Mouse (Mus musculus): ENCODE results near the gene 1700017N19Rik.
"Not testable (repeated sequence)": the region's sequence is repeated elsewhere in the genome, so short reads cannot be mapped to it uniquely, and the experiment has no call there.

Gene 1700017N19Rik

GRCm38 (mm10) chr10:100590323-100590722 is at the start of gene 1700017N19Rik, which contains the start of gene 4930430F08Rik:
Gene 1700017N19Rik, plus strand, starts transcription at chr10:100590484.
Gene 4930430F08Rik, minus strand, starts transcription at chr10:100590423.
- DNase-seq (ENCODE audit: extremely low spot score): no peak

- DNase-seq (ENCODE audit: extremely low spot score): no peak
Measured at GRCm38 (mm10) chr10:100556566-100557175, 33.6 kb upstream of the 1700017N19Rik start.

- DNase-seq (ENCODE audit: extremely low spot score): not testable (repeated sequence)
Measured at GRCm38 (mm10) chr10:100560194-100560883, 29.9 kb upstream of the 1700017N19Rik start.

GRCm38 (mm10) chr10:100564112-100564511 is 26.2 kb upstream of the 1700017N19Rik start:
- no peak for DNase-seq (ENCODE audit: extremely low spot score)

- DNase-seq (ENCODE audit: extremely low spot score): no peak
Measured at GRCm38 (mm10) chr10:100571707-100572106, 18.6 kb upstream of the 1700017N19Rik start.

- DNase-seq (ENCODE audit: extremely low spot score): no peak
Measured at GRCm38 (mm10) chr10:100574505-100575149, 15.7 kb upstream of the 1700017N19Rik start.

- DNase-seq (ENCODE audit: extremely low spot score): no peak
Measured at GRCm38 (mm10) chr10:100575294-100575693, 15.0 kb upstream of the 1700017N19Rik start.

GRCm38 (mm10) chr10:100584178-100584577 is 6.1 kb upstream of the 1700017N19Rik start:
- DNase-seq (ENCODE audit: extremely low spot score): no peak

- no peak for DNase-seq (ENCODE audit: extremely low spot score)
Measured at GRCm38 (mm10) chr10:100588524-100588923, 1.8 kb upstream of the 1700017N19Rik start.

- DNase-seq (ENCODE audit: extremely low spot score): peak; percentile 89
Measured at GRCm38 (mm10) chr10:100588932-100589388, 1.3 kb upstream of the 1700017N19Rik start.

- DNase-seq (ENCODE audit: extremely low spot score): no peak
Measured at GRCm38 (mm10) chr10:100598339-100598738, 8.1 kb downstream of the 1700017N19Rik start.

GRCm38 (mm10) chr10:100603511-100603910 is 13.2 kb downstream of the 1700017N19Rik start:
- no peak for DNase-seq (ENCODE audit: extremely low spot score)

- peak; percentile 8 for DNase-seq (ENCODE audit: extremely low spot score)
Measured at GRCm38 (mm10) chr10:100604254-100604653, 14.0 kb downstream of the 1700017N19Rik start.

GRCm38 (mm10) chr10:100617233-100617903 is 27.1 kb downstream of the 1700017N19Rik start:
- DNase-seq (ENCODE audit: extremely low spot score): no peak

GRCm38 (mm10) chr10:100619474-100619873 is 29.2 kb downstream of the 1700017N19Rik start:
- no peak for DNase-seq (ENCODE audit: extremely low spot score)

GRCm38 (mm10) chr10:100620040-100620439 is 29.8 kb downstream of the 1700017N19Rik start:
- no peak for DNase-seq (ENCODE audit: extremely low spot score)

GRCm38 (mm10) chr10:100622494-100622893 is 32.2 kb downstream of the 1700017N19Rik start:
- DNase-seq (ENCODE audit: extremely low spot score): no peak

GRCm38 (mm10) chr10:100629762-100630438 is 39.6 kb downstream of the 1700017N19Rik start:
- DNase-seq (ENCODE audit: extremely low spot score): peak; percentile 49

GRCm38 (mm10) chr10:100642887-100643286 is 52.6 kb downstream of the 1700017N19Rik start:
- no peak for DNase-seq (ENCODE audit: extremely low spot score)

GRCm38 (mm10) chr10:100645331-100645935 is 55.1 kb downstream of the 1700017N19Rik start:
- no peak for DNase-seq (ENCODE audit: extremely low spot score)

- DNase-seq (ENCODE audit: extremely low spot score): no peak
Measured at GRCm38 (mm10) chr10:100654183-100654582, 63.9 kb downstream of the 1700017N19Rik start.

Measured in embryo, embryonic 9.5 days (tissue).